Comparison of ENCODE assay signal across 8 mouse cellular contexts in the genomic region with DNA sequence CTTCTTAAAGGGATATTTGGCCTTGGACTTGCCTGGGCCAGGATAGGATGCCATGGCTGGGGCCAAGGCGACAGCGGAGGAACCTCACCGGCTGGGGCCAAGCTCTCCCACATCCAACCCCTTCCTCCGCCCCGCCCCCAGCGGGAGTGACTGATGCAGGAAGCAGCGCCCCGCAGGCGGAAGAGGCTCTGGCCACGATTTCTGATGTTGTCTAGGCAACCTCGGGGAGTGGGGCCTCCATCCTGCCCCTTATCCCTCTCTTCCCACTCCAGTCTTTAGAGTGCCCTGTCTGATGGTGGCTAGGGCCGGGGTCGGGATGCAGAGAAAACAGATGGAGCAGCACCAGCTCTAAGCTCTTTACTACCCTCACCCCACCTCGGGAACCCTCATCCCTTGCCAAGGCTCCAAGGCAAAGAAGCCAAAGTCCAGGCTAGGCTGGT. TPM values are rescaled to one million over a fixed set of nuclear protein-coding genes. Genes with fewer than 3 reads are reported as not detected.
DNase-seq lines count a peak whose midpoint lies in the region; ATAC-seq and TF ChIP-seq lines count a peak whose summit lies in the region.

No protein-coding gene starts in this region.

- H3K36me3 ChIP-seq in CH12.LX (replicated peaks in 1 of 2; ENCODE audit: control insufficient read depth in 1 of 2, insufficient read depth in 1 of 2, low read length in 1 of 2), result peaks cover 7 to 46% of the 10 kb centered on the region in 2 experiments
- peaks cover 8% of the 10 kb centered on the region for H3K36me3 ChIP-seq in forebrain, embryonic 10.5 days (replicated peaks)
- no peaks in the 10 kb centered on the region for H3K36me3 ChIP-seq in heart, embryonic 15.5 days
- H3K36me3 ChIP-seq in liver, embryonic 12.5 days, result peaks cover 42% of the 10 kb centered on the region
- H3K36me3 ChIP-seq in stomach, embryonic 14.5 days (ENCODE audit: control insufficient read depth, insufficient read depth, low read length), result 0 out of 2 replicates have a peak, but pooled peaks cover 2% of the 10 kb centered on the region

- no peak for TF ChIP-seq CTCF in CH12.LX (conservative IDR thresholded peaks at IDR 0.05 in 1 of 2, IDR thresholded peaks at IDR 0.05 in 1 of 2; ENCODE audit: low read depth in 2 of 2, low read length in 2 of 2)

- WGBS in forebrain, embryonic 10.5 days, result 0% methylated on average over 14 of the region's 14 CpGs
- WGBS in heart, embryonic 15.5 days, result under 1% methylated on average over 13 of the region's 14 CpGs
- 2% methylated on average over 14 of the region's 14 CpGs for WGBS in liver, embryonic 12.5 days (ENCODE audit: insufficient replicate concordance)
- under 1% methylated on average over 14 of the region's 14 CpGs for WGBS in stomach, embryonic 14.5 days

- no peaks in the 10 kb centered on the region for H3K9me3 ChIP-seq in CH12.LX (replicated peaks; ENCODE audit: low read length)
- H3K9me3 ChIP-seq in forebrain, embryonic 10.5 days, result no peaks in the 10 kb centered on the region
- H3K9me3 ChIP-seq in heart, embryonic 15.5 days (replicated peaks), result no peaks in the 10 kb centered on the region
- H3K9me3 ChIP-seq in liver, embryonic 12.5 days (replicated peaks), result no peaks in the 10 kb centered on the region
- H3K9me3 ChIP-seq in stomach, embryonic 14.5 days (ENCODE audit: control insufficient read depth, low read depth, low read length), result no peaks in the 10 kb centered on the region

- peaks cover 27 to 57% of the 10 kb centered on the region in 2 experiments for H3K4me1 ChIP-seq in CH12.LX (ENCODE audit: control insufficient read depth in 1 of 2, insufficient read depth in 2 of 2)
- peaks cover 92% of the 10 kb centered on the region for H3K4me1 ChIP-seq in forebrain, embryonic 10.5 days
- H3K4me1 ChIP-seq in heart, embryonic 15.5 days (replicated peaks), result peaks cover 71% of the 10 kb centered on the region
- H3K4me1 ChIP-seq in liver, embryonic 12.5 days, result peaks cover 79% of the 10 kb centered on the region
- H3K4me1 ChIP-seq in stomach, embryonic 14.5 days (ENCODE audit: control insufficient read depth, insufficient read depth, low read length), result peaks cover 37% of the 10 kb centered on the region

- peak; percentile 81 for ATAC-seq in heart, embryonic 15.5 days (replicated peaks; ENCODE audit: insufficient number of reproducible peaks, insufficient read depth, low FRiP score, low read depth)
- ATAC-seq in liver, embryonic 12.5 days, result peak; percentile 85
- ATAC-seq in stomach, embryonic 14.5 days (ENCODE audit: insufficient number of reproducible peaks, insufficient read depth, low FRiP score, low read depth), result peak; percentile 85

- H3K27me3 ChIP-seq in CH12.LX (replicated peaks), result no peaks in the 10 kb centered on the region
- H3K27me3 ChIP-seq in forebrain, embryonic 10.5 days (ENCODE audit: poor library complexity, severe bottlenecking), result no peaks in the 10 kb centered on the region
- no peaks in the 10 kb centered on the region for H3K27me3 ChIP-seq in heart, embryonic 15.5 days
- no peaks in the 10 kb centered on the region for H3K27me3 ChIP-seq in liver, embryonic 12.5 days (replicated peaks)
- no peaks in the 10 kb centered on the region for H3K27me3 ChIP-seq in stomach, embryonic 14.5 days (ENCODE audit: control insufficient read depth, insufficient read depth, low read length)

- H3K9ac ChIP-seq in CH12.LX (ENCODE audit: insufficient read depth, low read depth), result peak overlapping the region; percentile 55
- H3K9ac ChIP-seq in heart, embryonic 15.5 days, result peak overlapping the region; percentile 81
- H3K9ac ChIP-seq in liver, embryonic 12.5 days, result peak overlapping the region; percentile 92
- peak overlapping the region; percentile 84 for H3K9ac ChIP-seq in stomach, embryonic 14.5 days (replicated peaks; ENCODE audit: low read depth, low read length)

- no peak for TF ChIP-seq EP300 in CH12.LX (IDR thresholded peaks at IDR 0.05; ENCODE audit: low read length)

- peak; percentile 92 for DNase-seq in CH12.LX (ENCODE audit: extremely low read depth)
- peak; percentile 85 for DNase-seq in c-Kit-positive CD71-negative TER-119-negative erythroid progenitor cells, embryonic 14.5 days (ENCODE audit: low read depth)
- DNase-seq in forebrain, embryonic 10.5 days (ENCODE audit: extremely low spot score, low spot score), result peak; percentile 88
- DNase-seq in kidney, postnatal 14 days, result peak; percentile 96
- DNase-seq in naive thymus-derived CD4-positive, alpha-beta T cell, adult 2 months (ENCODE audit: low read depth), result peak; percentile 85

- TF ChIP-seq RAD21 in CH12.LX (IDR thresholded peaks at IDR 0.05; ENCODE audit: low read depth, low read length), result no peak

- H3K4me2 ChIP-seq in CH12.LX (ENCODE audit: insufficient read depth, low read depth, poor library complexity, severe bottlenecking), result peak overlapping the region; percentile 79
- H3K4me2 ChIP-seq in heart, embryonic 15.5 days, result peak overlapping the region; percentile 91
- peak overlapping the region; percentile 98 for H3K4me2 ChIP-seq in liver, embryonic 12.5 days
- peak overlapping the region; percentile 99 for H3K4me2 ChIP-seq in stomach, embryonic 14.5 days (replicated peaks; ENCODE audit: low read depth, low read length)

- TF ChIP-seq POLR2A in CH12.LX (IDR thresholded peaks at IDR 0.05; ENCODE audit: low read depth, low read length), result peak; percentile 58

- H3K4me3 ChIP-seq in CH12.LX (replicated peaks in 1 of 3; ENCODE audit: low read depth in 2 of 3, low read length in 2 of 3, poor library complexity in 1 of 3), result peak overlapping the region; percentile 73 to 92 (median 91)
- peak overlapping the region; percentile 85 for H3K4me3 ChIP-seq in forebrain, embryonic 10.5 days
- peak overlapping the region; percentile 77 for H3K4me3 ChIP-seq in heart, embryonic 15.5 days
- peak overlapping the region; percentile 84 for H3K4me3 ChIP-seq in liver, embryonic 12.5 days
- peak overlapping the region; percentile 70 for H3K4me3 ChIP-seq in stomach, embryonic 14.5 days (ENCODE audit: low read depth, low read length)

- H3K27ac ChIP-seq in CH12.LX (ENCODE audit: insufficient read depth, low read depth), result peak overlapping the region; percentile 22; the same call in 1 of the 2 replicates
- peak overlapping the region; percentile 92 for H3K27ac ChIP-seq in forebrain, embryonic 10.5 days
- H3K27ac ChIP-seq in heart, embryonic 15.5 days, result peak overlapping the region; percentile 93
- H3K27ac ChIP-seq in liver, embryonic 12.5 days, result peak overlapping the region; percentile 95
- peak overlapping the region; percentile 92 for H3K27ac ChIP-seq in stomach, embryonic 14.5 days (ENCODE audit: low read length)

- dilution Hi-C loops in CH12.LX (cut with MboI; ENCODE audit: extremely low pct_ligation_motif_present, extremely low pct_unique_long_range_greater_than_20kb, low sequenced_read_pairs), result no loop called here

- in situ Hi-C loops in CH12.LX (cut with MboI; ENCODE audit: low pct_ligation_motif_present, low pct_unique_long_range_greater_than_20kb, low sequenced_read_pairs), result no loop called here

- H3K79me2 ChIP-seq in CH12.LX (replicated peaks; ENCODE audit: control insufficient read depth, extremely low read depth, insufficient read depth, poor library complexity, severe bottlenecking), result peaks cover 50% of the 10 kb centered on the region

TF ChIP-seq in CH12.LX, 34 proteins besides CTCF, POLR2A, EP300 and RAD21 (continues in another document):
- TF ChIP-seq TCF12 (IDR thresholded peaks at IDR 0.05; ENCODE audit: low read depth, low read length) (peak; percentile 64), ZKSCAN1 (IDR thresholded peaks at IDR 0.05; ENCODE audit: borderline replicate concordance, low read depth, low read length) (no peak), E2F4 (IDR thresholded peaks at IDR 0.05; ENCODE audit: insufficient replicate concordance, low read depth, low read length) (no peak), TBP (conservative IDR thresholded peaks at IDR 0.05; ENCODE audit: low read depth, low read length) (no peak), NELFE (IDR thresholded peaks at IDR 0.05; ENCODE audit: low read depth, low read length) (0 out of 2 replicates have a peak, but pooled peaks have one; percentile 50), POLR2AphosphoS2 (IDR thresholded peaks at IDR 0.05; ENCODE audit: low read depth, low read length) (no peak), CHD2 (IDR thresholded peaks at IDR 0.05; ENCODE audit: low read length) (0 out of 2 replicates have a peak, but pooled peaks have one; percentile 65), SIN3A (IDR thresholded peaks at IDR 0.05; ENCODE audit: low read length) (peak; percentile 69), ETS1 (conservative IDR thresholded peaks at IDR 0.05; ENCODE audit: low read depth, low read length) (no peak), NRF1 (IDR thresholded peaks at IDR 0.05; ENCODE audit: low read depth, low read length) (0 out of 2 replicates have a peak, but pooled peaks have one; percentile 13)

RNA-seq across cellular contexts. Expression of gene Ampd2, which starts 1.1 kb away (rescaled TPM):
- total RNA-seq in CH12.LX (2012; rRNA removed), result 55.8 and 60.5 TPM in 2 replicates
- 28.3 and 28.6 TPM in 2 replicates for total RNA-seq in CH12.LX (2014; rRNA removed)
- polyA plus RNA-seq in CH12.LX (2012; ENCODE audit: insufficient read length, low read depth), result 82.5 and 85.9 TPM in 2 replicates
- polyA plus RNA-seq in forebrain, embryonic 10.5 days (2016; fragmentation: Nextera tagmentation; extraction: Ambion mirVana), result 69.3 and 71.4 TPM in 2 replicates
- polyA plus RNA-seq in heart, embryonic 15.5 days (2015; fragmentation: Nextera tagmentation; extraction: Ambion mirVana), result 22.5 and 31.4 TPM in 2 replicates
- polyA plus RNA-seq in liver, embryonic 12.5 days (2016; fragmentation: Nextera tagmentation; extraction: Ambion mirVana), result 77.4 and 80.6 TPM in 2 replicates
- polyA plus RNA-seq in stomach, embryonic 14.5 days (2014; fragmentation: Nextera tagmentation; extraction: Ambion mirVana), result 33.6 and 36.0 TPM in 2 replicates

RNA-seq across cellular contexts. Expression of gene Gnat2, which starts 7.3 kb away (rescaled TPM):
- total RNA-seq in CH12.LX (2012; rRNA removed) (15.5 and 17.5 TPM in 2 replicates), CH12.LX (2014; rRNA removed) (10.1 and 11.2 TPM in 2 replicates)
- 13.3 and 14.8 TPM in 2 replicates for polyA plus RNA-seq in CH12.LX (2012; ENCODE audit: insufficient read length, low read depth)
- polyA plus RNA-seq in forebrain, embryonic 10.5 days (2016; fragmentation: Nextera tagmentation; extraction: Ambion mirVana), result 0.96 and 1.4 TPM in 2 replicates
- 0.74 and 1.1 TPM in 2 replicates for polyA plus RNA-seq in heart, embryonic 15.5 days (2015; fragmentation: Nextera tagmentation; extraction: Ambion mirVana)
- 2.7 and 3.3 TPM in 2 replicates for polyA plus RNA-seq in liver, embryonic 12.5 days (2016; fragmentation: Nextera tagmentation; extraction: Ambion mirVana)
- 0.51 and 1.2 TPM in 2 replicates for polyA plus RNA-seq in stomach, embryonic 14.5 days (2014; fragmentation: Nextera tagmentation; extraction: Ambion mirVana)

RNA-seq across cellular contexts. Expression of gene Gstm4, which starts 40.6 kb away (rescaled TPM):
- total RNA-seq in CH12.LX (2012; rRNA removed) (4.5 and 7.0 TPM in 2 replicates), CH12.LX (2014; rRNA removed) (2.0 and 2.9 TPM in 2 replicates)
- polyA plus RNA-seq in CH12.LX (2012; ENCODE audit: insufficient read length, low read depth), result 19.1 and 22.1 TPM in 2 replicates
- polyA plus RNA-seq in forebrain, embryonic 10.5 days (2016; fragmentation: Nextera tagmentation; extraction: Ambion mirVana), result 14.2 and 15.0 TPM in 2 replicates
- polyA plus RNA-seq in heart, embryonic 15.5 days (2015; fragmentation: Nextera tagmentation; extraction: Ambion mirVana), result 12.9 and 16.0 TPM in 2 replicates
- polyA plus RNA-seq in liver, embryonic 12.5 days (2016; fragmentation: Nextera tagmentation; extraction: Ambion mirVana), result 16.2 and 16.6 TPM in 2 replicates
- polyA plus RNA-seq in stomach, embryonic 14.5 days (2014; fragmentation: Nextera tagmentation; extraction: Ambion mirVana), result 18.1 and 21.2 TPM in 2 replicates

Comparison
In these comparisons a context has a peak if more than half of its experiments do, and no peak if none do; other contexts are left out.
1. Peak in every context shown above with its lines: DNase-seq, ATAC-seq, H3K4me3 ChIP-seq and H3K27ac ChIP-seq.
2. H3K27ac ChIP-seq: peak in every context shown above with its lines; median percentile 95 in liver, embryonic 12.5 days; 93 in heart, embryonic 15.5 days; 92 in forebrain, embryonic 10.5 days; 92 in stomach, embryonic 14.5 days; 22 in CH12.LX.